Comparison of ENCODE assay signal across 8 mouse cellular contexts in genomic region chr2:174284011-174284410, GRCm38 (mm10). TPM values are rescaled to one million over a fixed set of nuclear protein-coding genes. Genes with fewer than 3 reads are reported as not detected.
DNase-seq lines count a peak whose midpoint lies in the region; ATAC-seq lines count a peak whose summit lies in the region.

Gene Gnas (plus strand): TSS chr2:174284320.

- peaks cover 75% of the 10 kb centered on the region for H3K27me3 ChIP-seq in embryonic facial prominence, embryonic 13.5 days
- peaks cover 36% of the 10 kb centered on the region for H3K27me3 ChIP-seq in heart, embryonic 11.5 days (ENCODE audit: control insufficient read depth, insufficient read depth, low read length)
- peaks cover 47% of the 10 kb centered on the region for H3K27me3 ChIP-seq in liver, embryonic 16.5 days (ENCODE audit: control insufficient read depth, insufficient read depth, low read depth, low read length)
- peaks cover 32% of the 10 kb centered on the region for H3K27me3 ChIP-seq in neural tube, embryonic 12.5 days (replicated peaks)

- peaks cover 83% of the 10 kb centered on the region for H3K36me3 ChIP-seq in embryonic facial prominence, embryonic 13.5 days
- peaks cover 34% of the 10 kb centered on the region for H3K36me3 ChIP-seq in heart, embryonic 11.5 days (ENCODE audit: control insufficient read depth, insufficient read depth, low read length)
- peaks cover 47% of the 10 kb centered on the region for H3K36me3 ChIP-seq in liver, embryonic 16.5 days (ENCODE audit: control insufficient read depth, insufficient read depth)
- H3K36me3 ChIP-seq in neural tube, embryonic 12.5 days: peaks cover 71% of the 10 kb centered on the region

- DNase-seq in urinary bladder, adult 2 months (ENCODE audit: low spot score): no peak
- no peak for DNase-seq in urinary bladder, postnatal 25 days (ENCODE audit: low spot score)
- peak; percentile 73 for DNase-seq in kidney, postnatal 10 days
- no peak for DNase-seq in T-cell, adult 2 months (ENCODE audit: low spot score)

- H3K4me1 ChIP-seq in embryonic facial prominence, embryonic 13.5 days: peaks cover 14% of the 10 kb centered on the region
- H3K4me1 ChIP-seq in heart, embryonic 11.5 days (ENCODE audit: control insufficient read depth, insufficient read depth, low read length): no peaks in the 10 kb centered on the region
- no peaks in the 10 kb centered on the region for H3K4me1 ChIP-seq in liver, embryonic 16.5 days (ENCODE audit: control insufficient read depth, low read depth, low read length)
- H3K4me1 ChIP-seq in neural tube, embryonic 12.5 days: peaks cover 3% of the 10 kb centered on the region

- peaks cover 37% of the 10 kb centered on the region for H3K9me3 ChIP-seq in embryonic facial prominence, embryonic 13.5 days
- H3K9me3 ChIP-seq in heart, embryonic 11.5 days (replicated peaks; ENCODE audit: control insufficient read depth, low read length): no peaks in the 10 kb centered on the region; the same call in 1 of the 2 replicates
- peaks cover 10% of the 10 kb centered on the region; the same call in 1 of the 2 replicates for H3K9me3 ChIP-seq in liver, embryonic 16.5 days (replicated peaks; ENCODE audit: control insufficient read depth, low read length)
- peaks cover 23% of the 10 kb centered on the region for H3K9me3 ChIP-seq in neural tube, embryonic 12.5 days

- H3K27ac ChIP-seq in embryonic facial prominence, embryonic 13.5 days: no peak within 1 kb of the TSS
- no peak within 1 kb of the TSS for H3K27ac ChIP-seq in heart, embryonic 11.5 days (ENCODE audit: low read depth, low read length)
- H3K27ac ChIP-seq in liver, embryonic 16.5 days (ENCODE audit: low read length): no peak within 1 kb of the TSS
- H3K27ac ChIP-seq in neural tube, embryonic 12.5 days: no peak within 1 kb of the TSS

- WGBS in embryonic facial prominence, embryonic 13.5 days: 40% methylated on average over 19 of the region's 19 CpGs
- 46% methylated on average over 19 of the region's 19 CpGs for WGBS in heart, embryonic 11.5 days (ENCODE audit: insufficient replicate concordance)
- 37% methylated on average over 19 of the region's 19 CpGs for WGBS in liver, embryonic 16.5 days (ENCODE audit: insufficient replicate concordance)
- WGBS in neural tube, embryonic 12.5 days: 52% methylated on average over 19 of the region's 19 CpGs

- no peak for ATAC-seq in embryonic facial prominence, embryonic 13.5 days (ENCODE audit: insufficient number of reproducible peaks, insufficient read depth, low FRiP score, low TSS enrichment, low read depth)
- ATAC-seq in heart, embryonic 11.5 days (replicated peaks; ENCODE audit: insufficient number of reproducible peaks, low FRiP score, low TSS enrichment): no peak
- no peak for ATAC-seq in liver, embryonic 16.5 days (ENCODE audit: low read depth)
- ATAC-seq in neural tube, embryonic 12.5 days (ENCODE audit: low FRiP score, low read depth): peak; percentile 59; the same call in 1 of the 2 replicates

- peak within 1 kb of the TSS; percentile 37 for H3K4me3 ChIP-seq in embryonic facial prominence, embryonic 13.5 days
- peak within 1 kb of the TSS; percentile 29 for H3K4me3 ChIP-seq in heart, embryonic 11.5 days (ENCODE audit: low read depth, low read length)
- no peak within 1 kb of the TSS for H3K4me3 ChIP-seq in liver, embryonic 16.5 days (ENCODE audit: low read depth, low read length)
- H3K4me3 ChIP-seq in neural tube, embryonic 12.5 days: peak within 1 kb of the TSS; percentile 28

- H3K9ac ChIP-seq in embryonic facial prominence, embryonic 13.5 days: no peak within 1 kb of the TSS
- no peak within 1 kb of the TSS for H3K9ac ChIP-seq in heart, embryonic 11.5 days (ENCODE audit: low read depth, low read length)
- H3K9ac ChIP-seq in liver, embryonic 16.5 days (ENCODE audit: low read depth, low read length): no peak within 1 kb of the TSS
- 0 out of 2 replicates have a peak within 1 kb of the TSS, but pooled peaks have one; percentile 33 for H3K9ac ChIP-seq in neural tube, embryonic 12.5 days

- H3K4me2 ChIP-seq in embryonic facial prominence, embryonic 13.5 days: peak within 1 kb of the TSS; percentile 58
- H3K4me2 ChIP-seq in heart, embryonic 11.5 days: peak within 1 kb of the TSS; percentile 59
- peak within 1 kb of the TSS; percentile 11; the same call in 1 of the 2 replicates for H3K4me2 ChIP-seq in liver, embryonic 16.5 days (ENCODE audit: low read depth, low read length)
- peak within 1 kb of the TSS; percentile 56 for H3K4me2 ChIP-seq in neural tube, embryonic 12.5 days (replicated peaks)

RNA-seq across cellular contexts. Expression of gene Gnas, which starts in this region (rescaled TPM):
- 1,052 and 1,187 TPM in 2 replicates for polyA plus RNA-seq in urinary bladder, adult 2 months (2012; rRNA removed)
- 1,664 and 1,723 TPM in 2 replicates for polyA plus RNA-seq in embryonic facial prominence, embryonic 13.5 days (2015; fragmentation: Nextera tagmentation; extraction: Ambion mirVana)
- polyA plus RNA-seq in heart, embryonic 11.5 days (2014; fragmentation: Nextera tagmentation; extraction: Ambion mirVana): 1,095 and 1,127 TPM in 2 replicates
- 181 and 231 TPM in 2 replicates for polyA plus RNA-seq in liver, embryonic 16.5 days (2015; fragmentation: Nextera tagmentation; extraction: Ambion mirVana)
- polyA plus RNA-seq in neural tube, embryonic 12.5 days (2016; fragmentation: Nextera tagmentation; extraction: Ambion mirVana): 1,608 and 1,653 TPM in 2 replicates
